Mouse (Mus musculus) embryonic fibroblast, embryonic 13.5 days (primary cell): ENCODE data around the gene Mex3b. TPM values are rescaled to one million over a fixed set of nuclear protein-coding genes. Genes with fewer than 3 reads are reported as not detected.
A peak's percentile ranks its signal among the peaks of the same experiment; 100 is the strongest.

Source experiments
- H3K27ac ChIP-seq: 2 replicates; pipeline ENCODE4 v1.5.1; 2012; ENCODE audit warnings: low read length, control low read depth, inconsistent platforms; ENCODE audit not compliant: insufficient read depth
- H3K4me1 ChIP-seq: 2 replicates; pipeline ENCODE4 v1.6.1; 2011; ENCODE audit warnings: low read length; ENCODE audit not compliant: control insufficient read depth, insufficient read depth
- H3K4me3 ChIP-seq: 2 replicates; pipeline ENCODE4 v1.5.1; 2011; ENCODE audit warnings: mild to moderate bottlenecking, control low read depth, low read length; ENCODE audit not compliant: insufficient read depth
- CTCF ChIP-seq: IDR thresholded peaks from 2 replicates; pipeline ENCODE4 v1.5.1; 2011; ENCODE audit warnings: mild to moderate bottlenecking, control low read depth, low read length, moderate library complexity, borderline replicate concordance; ENCODE audit not compliant: insufficient read depth
- POLR2A ChIP-seq: IDR thresholded peaks from 2 replicates; pipeline ENCODE4 v1.6.1; 2011; ENCODE audit warnings: low read depth, mild to moderate bottlenecking, control low read depth, low read length, moderate library complexity
- polyA plus RNA-seq: library from polyadenylated mRNA; stranded (reverse); fragments of >200 nt; gene quantifications from 2 replicates; pipeline ENCODE4 v1.2.4, GENCODE M21; 2011; ENCODE audit warnings: low read depth; ENCODE audit not compliant: missing spikeins, insufficient read length

Gene Mex3b
- polyA plus RNA-seq, 1 experiment = 23.6 TPM

DNA sequence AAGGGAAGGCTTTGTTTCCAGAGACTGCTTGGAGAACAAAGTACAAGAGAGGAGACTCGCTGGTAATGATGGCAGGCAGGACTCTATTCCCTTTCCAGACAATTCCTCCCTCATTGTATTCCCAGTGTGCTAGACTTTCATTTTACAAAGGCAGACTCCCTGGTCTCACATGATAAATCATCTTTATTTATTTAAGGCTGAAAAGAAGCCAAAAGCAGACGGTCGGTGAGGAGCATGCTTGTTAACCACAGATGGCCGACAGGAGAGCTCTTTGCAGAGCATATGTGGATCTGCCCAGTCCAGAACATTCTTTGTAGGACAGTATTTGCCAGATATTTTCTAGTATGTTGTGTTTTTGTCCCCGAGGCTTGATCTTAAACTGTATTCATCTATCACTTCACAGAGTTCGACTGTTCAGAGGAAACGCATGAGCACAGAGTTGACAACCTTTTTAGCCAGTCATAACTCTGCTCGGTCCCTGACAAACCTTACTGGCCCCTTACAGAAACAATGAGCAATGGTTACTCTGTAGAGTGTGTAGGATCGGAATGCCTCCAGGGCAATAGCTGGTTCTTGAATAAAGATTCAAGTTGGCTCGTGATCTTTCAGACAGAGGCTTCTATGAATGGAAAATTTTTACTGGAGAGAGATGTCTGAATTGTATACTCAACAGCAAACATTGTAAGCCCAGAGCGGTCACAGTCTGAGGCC is 28.0 kb upstream of the Mex3b start:
- peak overlapping the region; percentile 75 for H3K27ac ChIP-seq
- no peak overlapping the region for H3K4me3 ChIP-seq
- peaks cover 8% of the 10 kb centered on the region; the same call in 1 of the 2 replicates for H3K4me1 ChIP-seq
- TF ChIP-seq CTCF (no peak), POLR2A (no peak)

DNA sequence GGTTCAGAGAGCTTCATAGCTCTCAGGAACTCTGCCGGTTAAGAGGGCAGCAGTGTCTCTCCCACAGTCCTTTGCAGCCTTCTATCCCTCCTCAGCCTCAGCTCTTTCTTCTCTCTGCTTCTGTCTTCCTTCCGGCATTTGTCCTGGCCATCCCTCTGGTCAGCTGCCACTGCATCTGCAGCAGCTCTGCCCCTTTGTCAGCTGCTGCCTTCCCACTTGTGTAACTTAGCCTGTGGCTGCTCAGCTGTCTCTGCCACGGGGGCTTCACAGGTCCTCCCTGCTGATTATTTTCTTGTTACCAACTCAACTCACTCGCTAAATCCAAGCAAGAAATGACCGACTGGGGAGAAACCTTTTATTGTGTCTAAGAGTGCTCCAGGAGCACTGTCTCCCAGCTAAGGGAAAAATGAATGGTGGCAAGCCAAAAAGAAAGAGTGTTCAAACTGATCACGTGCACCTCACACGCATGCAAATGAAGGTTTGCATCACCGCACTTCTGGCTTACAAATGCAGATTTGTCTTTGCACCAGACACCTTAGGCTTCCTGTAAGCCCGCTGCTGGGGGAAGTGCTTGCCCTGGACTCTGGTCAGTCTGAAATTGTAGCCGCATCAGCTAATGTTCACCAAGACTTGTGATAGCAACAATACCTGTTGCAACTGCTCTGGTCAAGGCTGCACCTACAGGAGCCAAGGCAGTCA is 24.8 kb upstream of the Mex3b start:
- Histone ChIP-seq H3K4me1 (peaks cover 8% of the 10 kb centered on the region; the same call in 1 of the 2 replicates), H3K27ac (no peak overlapping the region), H3K4me3 (no peak overlapping the region)
- TF ChIP-seq CTCF = no peak
- no peak for TF ChIP-seq POLR2A

DNA sequence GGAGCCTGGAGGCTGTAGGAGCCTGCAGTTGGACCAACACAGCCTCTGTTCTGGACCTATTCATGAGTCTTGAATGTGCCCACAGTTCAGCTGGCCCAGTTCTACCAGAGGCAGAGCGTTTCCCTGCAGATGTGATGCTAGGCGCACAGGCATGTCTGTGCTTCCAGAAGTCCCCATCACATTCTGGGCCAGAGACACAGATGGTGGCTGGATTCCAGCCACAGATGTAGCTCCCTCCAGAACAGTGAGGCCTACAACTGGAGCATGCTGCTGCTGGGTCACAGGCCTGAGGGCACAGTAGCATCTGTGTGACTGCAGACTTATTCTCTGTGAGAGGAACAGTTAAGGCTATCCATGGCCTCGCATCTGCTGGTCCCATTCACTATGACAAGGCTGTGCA is 16.4 kb upstream of the Mex3b start:
- Histone ChIP-seq H3K4me3 (no peak overlapping the region), H3K4me1 (peaks cover 6% of the 10 kb centered on the region), H3K27ac (no peak overlapping the region)
- TF ChIP-seq POLR2A (no peak), CTCF (no peak)

DNA sequence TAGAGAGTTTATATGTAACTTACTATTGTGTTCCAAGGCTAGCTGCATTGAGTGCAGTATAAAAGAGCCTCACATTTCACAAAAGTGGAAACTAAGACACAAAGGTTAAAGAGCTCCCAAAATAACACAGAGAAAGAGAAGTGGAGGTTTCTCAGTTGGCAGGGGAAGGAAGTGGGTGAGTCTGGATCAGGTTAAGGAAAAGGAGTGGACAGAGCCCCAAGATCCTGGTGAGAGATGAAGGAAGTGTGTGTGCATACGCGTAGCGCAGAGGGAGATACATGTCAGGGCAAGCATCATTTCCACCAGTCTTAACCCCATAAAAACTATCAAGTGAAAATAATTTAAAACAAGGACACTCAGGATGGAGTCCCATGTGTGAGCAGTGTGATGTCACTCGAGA is 15.5 kb upstream of the Mex3b start:
- Histone ChIP-seq H3K4me3 (no peak overlapping the region), H3K4me1 (peaks cover 6% of the 10 kb centered on the region), H3K27ac (no peak overlapping the region)
- TF ChIP-seq POLR2A = no peak

DNA sequence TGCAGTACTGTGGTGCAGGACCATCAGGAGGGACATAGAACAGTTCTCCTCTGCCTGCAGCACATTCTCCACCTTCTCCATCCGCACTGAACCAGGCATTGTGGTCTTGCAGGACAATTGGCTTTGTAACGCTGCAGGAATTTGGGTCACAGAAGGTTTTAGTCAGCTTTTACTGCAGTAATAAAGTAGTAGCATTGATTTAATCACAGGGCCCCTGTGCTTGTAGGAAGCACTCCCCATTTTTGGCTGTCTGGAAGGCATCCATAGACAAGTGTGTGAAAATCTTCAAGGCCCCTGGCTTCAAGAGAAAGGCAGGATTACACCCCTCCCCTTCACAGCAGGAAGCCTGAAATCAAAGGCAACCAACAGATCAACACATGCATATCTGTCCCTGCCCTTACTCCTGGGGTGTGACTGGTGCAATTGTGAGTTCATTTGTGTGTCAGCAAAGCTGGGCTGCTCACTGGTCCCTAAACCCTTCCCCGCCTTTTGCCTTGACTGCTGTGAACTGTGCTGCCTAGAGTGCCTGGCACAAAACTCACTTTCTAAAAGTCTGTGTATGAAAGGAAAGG is 12.9 kb upstream of the Mex3b start:
- Histone ChIP-seq H3K4me3 (no peak overlapping the region), H3K4me1 (peaks cover 6% of the 10 kb centered on the region), H3K27ac (no peak overlapping the region)
- TF ChIP-seq POLR2A = no peak
- TF ChIP-seq CTCF = no peak

DNA sequence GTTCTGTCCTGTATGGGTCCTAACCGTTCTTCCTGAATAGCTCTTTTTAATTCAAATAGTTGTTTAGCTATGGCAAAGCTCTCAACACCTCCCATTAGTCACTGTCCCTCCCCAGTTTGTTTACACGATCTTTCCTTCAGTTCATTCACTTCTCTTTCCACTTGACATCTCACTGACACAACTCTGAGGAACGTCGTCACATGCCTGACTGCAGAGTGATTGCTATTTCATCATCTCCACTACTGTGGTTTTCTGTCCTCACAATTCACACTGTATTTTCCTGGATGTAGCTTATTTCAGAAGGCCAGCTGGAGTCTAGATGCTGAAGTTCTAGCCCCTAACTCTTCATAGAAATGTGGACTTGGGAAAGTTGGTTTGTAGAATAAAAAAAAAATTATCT is 8.5 kb upstream of the Mex3b start:
- H3K27ac ChIP-seq = no peak overlapping the region

DNA sequence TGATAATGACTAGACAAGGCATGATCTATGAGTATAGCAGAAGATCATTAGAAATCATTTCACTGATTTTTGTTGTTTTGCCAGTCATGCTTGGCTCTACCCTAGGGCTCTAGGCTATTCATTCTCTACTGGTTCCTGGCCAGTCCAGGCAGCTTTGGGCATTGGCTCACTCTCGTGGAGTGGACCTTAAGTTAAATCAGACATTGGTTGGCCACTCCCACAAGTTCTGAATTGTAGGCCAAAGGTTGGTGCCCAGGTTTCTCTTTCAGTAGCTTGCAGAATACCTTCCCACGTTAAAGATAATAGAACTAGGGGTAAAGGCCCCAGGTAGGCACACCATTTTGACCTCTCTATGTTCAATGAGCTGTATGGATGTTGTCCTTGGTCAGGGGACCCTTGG is 6.5 kb upstream of the Mex3b start:
- no peak for TF ChIP-seq POLR2A
- TF ChIP-seq CTCF = no peak
- H3K27ac ChIP-seq = no peak overlapping the region
- no peak overlapping the region for H3K4me3 ChIP-seq
- H3K4me1 ChIP-seq = no peaks in the 10 kb centered on the region

More for the DNA sequence above, 8.5 kb upstream of the Mex3b start:
- Histone ChIP-seq H3K4me3 (no peak overlapping the region), H3K4me1 (peaks cover 6% of the 10 kb centered on the region)
- TF ChIP-seq POLR2A (no peak), CTCF (no peak)

DNA sequence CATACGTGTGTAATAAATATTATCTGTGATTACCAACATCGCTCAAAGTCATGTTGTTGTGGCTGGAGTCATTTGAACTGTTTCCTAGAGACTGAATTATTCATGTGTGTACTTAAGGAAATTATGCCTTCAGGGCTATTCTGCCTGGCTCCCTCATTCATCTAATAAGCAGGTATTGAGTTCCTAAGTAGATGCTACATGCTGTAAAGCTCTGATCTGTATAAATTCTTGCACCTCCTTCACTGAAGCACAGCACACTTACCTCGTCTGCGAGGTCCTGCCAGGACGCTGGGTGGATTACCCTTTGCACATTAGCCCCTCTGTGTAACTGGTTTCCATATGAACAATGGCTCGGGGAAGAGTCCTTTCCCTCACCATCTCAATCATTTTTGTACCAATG is 3.8 kb upstream of the Mex3b start:
- Histone ChIP-seq H3K27ac (no peak overlapping the region), H3K4me3 (no peak overlapping the region), H3K4me1 (no peaks in the 10 kb centered on the region)
- TF ChIP-seq CTCF (no peak), POLR2A (no peak)

DNA sequence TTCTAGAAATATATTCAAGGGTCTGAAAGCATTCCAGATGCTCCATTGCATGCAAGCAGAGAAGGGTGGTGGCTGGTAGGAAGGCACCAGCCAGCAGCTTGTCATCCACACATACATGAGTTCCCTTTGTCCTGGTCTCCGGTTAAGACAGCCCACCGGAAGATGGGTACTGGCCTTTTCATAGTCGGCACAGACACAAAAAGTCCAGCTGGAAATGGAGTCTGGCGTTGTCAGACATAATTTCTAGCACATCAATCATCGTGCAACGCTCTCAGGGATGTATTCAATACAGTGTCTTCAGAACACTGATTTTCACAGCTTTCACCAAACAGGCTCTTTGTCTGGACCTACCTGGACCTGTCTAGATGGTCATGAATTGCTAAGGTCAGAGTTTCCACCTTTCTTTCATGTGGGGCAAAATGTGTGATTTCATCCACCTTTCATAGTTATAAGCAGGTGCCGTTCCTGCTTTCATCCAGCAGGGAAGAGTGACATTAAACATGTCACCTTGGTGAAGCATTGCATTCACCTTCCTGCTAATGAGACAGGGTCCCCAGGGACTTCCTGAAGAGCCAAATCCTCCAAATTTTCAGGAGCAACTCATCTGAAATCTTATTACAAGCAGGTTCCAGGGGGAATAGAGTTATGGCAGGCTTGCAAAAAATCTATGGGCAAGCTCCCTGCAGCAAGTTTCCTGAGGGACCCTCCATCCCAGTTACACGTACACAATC is 2.7 kb upstream of the Mex3b start:
- H3K4me3 ChIP-seq = no peak overlapping the region
- H3K27ac ChIP-seq = no peak overlapping the region
- H3K4me1 ChIP-seq = no peaks in the 10 kb centered on the region
- TF ChIP-seq POLR2A = no peak
- no peak for TF ChIP-seq CTCF
